Mouse (Mus musculus) small intestine, adult 2 months (tissue): Measurements from ENCODE around the gene Stk11ip.

Experiments used
- CTCF ChIP-seq: fragments of 200-500 bp; IDR thresholded peaks from 2 replicates; pipeline ENCODE4 v1.5.1; 2012; ENCODE audit warnings: low read depth, mild to moderate bottlenecking, control low read depth, inconsistent platforms, low read length, moderate library complexity, mixed read lengths; ENCODE audit not compliant: insufficient replicate concordance, insufficient read length; ENCODE audit errors: extremely low read depth
- POLR2A ChIP-seq: fragments of 200-500 bp; IDR thresholded peaks from 2 replicates; pipeline ENCODE4 v1.6.1; 2012; ENCODE audit warnings: low read depth, mild to moderate bottlenecking, control low read depth, inconsistent platforms, low read length, moderate library complexity

DNA sequence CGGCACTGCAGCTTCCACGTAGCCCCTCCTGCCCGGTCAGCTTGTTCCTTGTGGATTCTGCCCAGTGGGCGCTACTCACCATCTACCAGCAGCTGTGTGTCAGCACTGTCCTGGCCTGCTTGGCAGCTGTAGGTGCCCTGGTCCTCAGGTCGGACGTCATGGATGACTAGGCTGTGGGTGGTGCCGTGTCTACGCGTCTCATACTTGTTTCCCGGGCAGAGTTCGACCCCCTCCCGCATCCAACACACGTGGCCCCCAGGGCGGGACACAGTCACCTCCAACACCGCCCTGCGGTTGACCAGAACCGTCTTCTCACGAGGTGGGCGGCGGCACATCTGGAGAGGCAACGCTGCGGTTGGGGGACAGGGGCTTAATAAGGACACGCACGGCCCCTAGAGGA lies 34.8 kb upstream of the Stk11ip start:
- TF ChIP-seq POLR2A: no peak
- no peak for TF ChIP-seq CTCF
